Mouse (Mus musculus) midbrain, embryonic 12.5 days (tissue): Measurements from ENCODE around the gene Wnt8b. TPM values are rescaled to one million over a fixed set of nuclear protein-coding genes. Genes with fewer than 3 reads are reported as not detected.

Source experiments
- ATAC-seq: fragments of 200-750 bp; cut with Nextera tagmentation; 2 replicates; pipeline ENCODE4 v1.8.0; 2017; ENCODE audit warnings: low read depth, moderate TSS enrichment, moderate library complexity; ENCODE audit not compliant: low FRiP score
- H3K27ac ChIP-seq: fragments of 300-500 bp; sonication (generic); replicated peaks from 2 replicates; pipeline ENCODE4 v1.5.1; 2016; ENCODE audit warnings: mild to moderate bottlenecking
- H3K27me3 ChIP-seq: fragments of 300-500 bp; sonication (generic); 2 replicates; pipeline ENCODE4 v1.6.1; 2016; ENCODE audit warnings: mild to moderate bottlenecking
- H3K36me3 ChIP-seq: fragments of 300-500 bp; sonication (generic); 2 replicates; pipeline ENCODE4 v1.6.1; 2016
- H3K4me1 ChIP-seq: fragments of 300-500 bp; sonication (generic); 2 replicates; pipeline ENCODE4 v1.6.1; 2016
- H3K4me2 ChIP-seq: fragments of 300-500 bp; sonication (generic); replicated peaks from 2 replicates; pipeline ENCODE4 v1.6.1; 2016; ENCODE audit warnings: mild to moderate bottlenecking, moderate library complexity
- H3K4me3 ChIP-seq: fragments of 300-500 bp; sonication (generic); 2 replicates; pipeline ENCODE4 v1.5.1; 2016; ENCODE audit warnings: mild to moderate bottlenecking
- H3K9ac ChIP-seq: fragments of 300-500 bp; sonication (generic); replicated peaks from 2 replicates; pipeline ENCODE4 v1.6.1; 2016; ENCODE audit warnings: mild to moderate bottlenecking, moderate library complexity
- H3K9me3 ChIP-seq: fragments of 300-500 bp; sonication (generic); 2 replicates; pipeline ENCODE4 v1.6.1; 2016; ENCODE audit warnings: mild to moderate bottlenecking
- WGBS: fragments of 180-500 bp; shearing (Covaris S2); methylation state at CpG from one replicate; pipeline ENCODE4 v1.1.7; 2016; 5-methylcytosine and 5-hydroxymethylcytosine counted together
- polyA plus RNA-seq: library from polyadenylated mRNA; unstranded; fragments of >200 nt; fragmentation: Nextera tagmentation; extraction: Ambion mirVana; gene quantifications from 2 replicates; pipeline ENCODE4 v1.2.1, GENCODE M21; 2016

Gene Wnt8b
- polyA plus RNA-seq, 1 experiment from 2014 or later: 11.6 TPM

GRCm38 (mm10) chr19:44544372-44544771 is 51.1 kb downstream of the Wnt8b start:
- H3K27ac ChIP-seq: no peak overlapping the region
- H3K36me3 ChIP-seq: peaks cover 15% of the 10 kb centered on the region
- no peak overlapping the region for H3K4me2 ChIP-seq
- H3K9ac ChIP-seq: no peak overlapping the region
- H3K27me3 ChIP-seq: peaks cover 57% of the 10 kb centered on the region
- peaks cover 9% of the 10 kb centered on the region for H3K9me3 ChIP-seq
- 55% methylated on average over 10 of the region's 10 CpGs for WGBS
- ATAC-seq: no peak
- H3K4me3 ChIP-seq: no peak overlapping the region
- peaks cover 7% of the 10 kb centered on the region; the same call in 1 of the 2 replicates for H3K4me1 ChIP-seq

- peaks cover 54% of the 10 kb centered on the region for H3K27me3 ChIP-seq
- no peak for ATAC-seq
- peaks cover 19% of the 10 kb centered on the region for H3K36me3 ChIP-seq
- H3K4me1 ChIP-seq: peaks cover 7% of the 10 kb centered on the region; the same call in 1 of the 2 replicates
- no peak overlapping the region for H3K9ac ChIP-seq
- H3K4me2 ChIP-seq: peak overlapping the region; percentile 66
- WGBS: 2% methylated on average over 13 of the region's 13 CpGs
- H3K9me3 ChIP-seq: peaks cover 9% of the 10 kb centered on the region
- H3K4me3 ChIP-seq: no peak overlapping the region
- no peak overlapping the region for H3K27ac ChIP-seq
Measured at GRCm38 (mm10) chr19:44544775-44545174, 51.5 kb downstream of the Wnt8b start.

GRCm38 (mm10) chr19:44545321-44546041 is 52.2 kb downstream of the Wnt8b start, which contains the start of gene Sec31b:
Gene Sec31b (minus strand): TSS chr19:44545864.
- Histone ChIP-seq H3K36me3 (peaks cover 26% of the 10 kb centered on the region), H3K27ac (no peak within 1 kb of the TSS), H3K27me3 (peaks cover 54% of the 10 kb centered on the region), H3K9ac (peak within 1 kb of the TSS; percentile 50), H3K4me2 (peak within 1 kb of the TSS; percentile 66), H3K4me1 (peaks cover 7% of the 10 kb centered on the region; the same call in 1 of the 2 replicates), H3K9me3 (peaks cover 9% of the 10 kb centered on the region), H3K4me3 (peak within 1 kb of the TSS; percentile 47)
- peak; percentile 38 for ATAC-seq
- WGBS: under 1% methylated on average over 47 of the region's 47 CpGs

GRCm38 (mm10) chr19:44552731-44553130 is 59.5 kb downstream of the Wnt8b start, which contains the start of gene Gm20538:
Gene Gm20538 (minus strand): TSS chr19:44552831.
- no peak within 1 kb of the TSS for H3K4me3 ChIP-seq
- H3K4me2 ChIP-seq: no peak within 1 kb of the TSS
- H3K9me3 ChIP-seq: no peaks in the 10 kb centered on the region
- no peak for ATAC-seq
- H3K36me3 ChIP-seq: peaks cover 55% of the 10 kb centered on the region
- peaks cover 5% of the 10 kb centered on the region for H3K27me3 ChIP-seq
- WGBS: 96% methylated on average over 4 of the region's 4 CpGs
- H3K4me1 ChIP-seq: peaks cover 10% of the 10 kb centered on the region
- H3K27ac ChIP-seq: no peak within 1 kb of the TSS
- no peak within 1 kb of the TSS for H3K9ac ChIP-seq

- WGBS: 94% methylated on average over 4 of the region's 4 CpGs
- no peak for ATAC-seq
- peaks cover 9% of the 10 kb centered on the region for H3K27me3 ChIP-seq
- H3K9ac ChIP-seq: no peak overlapping the region
- H3K27ac ChIP-seq: no peak overlapping the region
- no peak overlapping the region for H3K4me3 ChIP-seq
- no peak overlapping the region for H3K4me2 ChIP-seq
- peaks cover 10% of the 10 kb centered on the region for H3K4me1 ChIP-seq
- no peaks in the 10 kb centered on the region for H3K9me3 ChIP-seq
- H3K36me3 ChIP-seq: peaks cover 50% of the 10 kb centered on the region
Measured at GRCm38 (mm10) chr19:44553286-44553685, 60.0 kb downstream of the Wnt8b start.

- peak overlapping the region; percentile 91 for H3K4me3 ChIP-seq
- peak overlapping the region; percentile 88 for H3K9ac ChIP-seq
- no peak overlapping the region for H3K27ac ChIP-seq
- 0 out of 2 replicates have a peak, but pooled peaks have one; percentile 12 for ATAC-seq
- peaks cover 39% of the 10 kb centered on the region for H3K36me3 ChIP-seq
- H3K27me3 ChIP-seq: peaks cover 16% of the 10 kb centered on the region
- H3K9me3 ChIP-seq: no peaks in the 10 kb centered on the region
- H3K4me1 ChIP-seq: peaks cover 10% of the 10 kb centered on the region
- H3K4me2 ChIP-seq: peak overlapping the region; percentile 90
- WGBS: 7% methylated on average over 7 of the region's 8 CpGs
Measured at GRCm38 (mm10) chr19:44554490-44554860, 61.2 kb downstream of the Wnt8b start.

- H3K4me1 ChIP-seq: peaks cover 10% of the 10 kb centered on the region
- H3K4me2 ChIP-seq: peak within 1 kb of the TSS; percentile 90
- peak within 1 kb of the TSS; percentile 91 for H3K4me3 ChIP-seq
- no peaks in the 10 kb centered on the region for H3K9me3 ChIP-seq
- peak within 1 kb of the TSS; percentile 88 for H3K9ac ChIP-seq
- under 1% methylated on average over 50 of the region's 50 CpGs for WGBS
- peak within 1 kb of the TSS; percentile 10; the same call in 1 of the 2 replicates for H3K27ac ChIP-seq
- H3K27me3 ChIP-seq: peaks cover 18% of the 10 kb centered on the region
- ATAC-seq: peak; percentile 90
- peaks cover 33% of the 10 kb centered on the region for H3K36me3 ChIP-seq
Measured at GRCm38 (mm10) chr19:44554861-44555590, 61.8 kb downstream of the Wnt8b start, which contains the start of gene Ndufb8. Gene Ndufb8 (minus strand): TSS chr19:44555440.

- Histone ChIP-seq H3K27ac (peak within 1 kb of the TSS; percentile 79), H3K27me3 (peaks cover 15% of the 10 kb centered on the region), H3K9ac (peak within 1 kb of the TSS; percentile 85), H3K4me1 (peaks cover 16% of the 10 kb centered on the region), H3K4me3 (peak within 1 kb of the TSS; percentile 84), H3K36me3 (peaks cover 35% of the 10 kb centered on the region), H3K4me2 (peak within 1 kb of the TSS; percentile 78), H3K9me3 (no peaks in the 10 kb centered on the region)
- peak; percentile 97 for ATAC-seq
- WGBS: under 1% methylated on average over 33 of the region's 33 CpGs
Measured at GRCm38 (mm10) chr19:44562652-44563206, 69.5 kb downstream of the Wnt8b start, which contains the start of gene Hif1an. Gene Hif1an (plus strand): TSS chr19:44562850.

Other genes with a start within 250 kb of the Wnt8b start
- gene Scd2, start 199.8 kb upstream of the Wnt8b start, polyA plus RNA-seq: 419 and 424 TPM in 2 replicates
- gene Scd4, start 160.4 kb upstream of the Wnt8b start, polyA plus RNA-seq: 0.10 and 0.11 TPM in 2 replicates
- 11.1 and 11.9 TPM in 2 replicates for gene Scd1, start 85.6 kb upstream of the Wnt8b start, polyA plus RNA-seq
- gene Sec31b, start 52.4 kb downstream of the Wnt8b start, polyA plus RNA-seq: 0.47 and 0.54 TPM in 2 replicates
- not detected in 2 replicates for gene Gm20538, start 59.4 kb downstream of the Wnt8b start, polyA plus RNA-seq
- gene Ndufb8, start 62.0 kb downstream of the Wnt8b start, polyA plus RNA-seq: 436 and 439 TPM in 2 replicates
- gene Hif1an, start 69.4 kb downstream of the Wnt8b start, polyA plus RNA-seq: 43.5 and 45.6 TPM in 2 replicates